Mouse (Mus musculus): ENCODE measurements around the gene Myh6. TPM values are rescaled to one million over a fixed set of nuclear protein-coding genes. Genes with fewer than 3 reads are reported as not detected.
A peak's percentile ranks its signal among the peaks of the same experiment; 100 is the strongest.

Gene Myh6
- polyA plus RNA-seq (2016; fragmentation: Nextera tagmentation; extraction: Ambion mirVana), result 1.5 and 2.3 TPM in 2 replicates

DNA sequence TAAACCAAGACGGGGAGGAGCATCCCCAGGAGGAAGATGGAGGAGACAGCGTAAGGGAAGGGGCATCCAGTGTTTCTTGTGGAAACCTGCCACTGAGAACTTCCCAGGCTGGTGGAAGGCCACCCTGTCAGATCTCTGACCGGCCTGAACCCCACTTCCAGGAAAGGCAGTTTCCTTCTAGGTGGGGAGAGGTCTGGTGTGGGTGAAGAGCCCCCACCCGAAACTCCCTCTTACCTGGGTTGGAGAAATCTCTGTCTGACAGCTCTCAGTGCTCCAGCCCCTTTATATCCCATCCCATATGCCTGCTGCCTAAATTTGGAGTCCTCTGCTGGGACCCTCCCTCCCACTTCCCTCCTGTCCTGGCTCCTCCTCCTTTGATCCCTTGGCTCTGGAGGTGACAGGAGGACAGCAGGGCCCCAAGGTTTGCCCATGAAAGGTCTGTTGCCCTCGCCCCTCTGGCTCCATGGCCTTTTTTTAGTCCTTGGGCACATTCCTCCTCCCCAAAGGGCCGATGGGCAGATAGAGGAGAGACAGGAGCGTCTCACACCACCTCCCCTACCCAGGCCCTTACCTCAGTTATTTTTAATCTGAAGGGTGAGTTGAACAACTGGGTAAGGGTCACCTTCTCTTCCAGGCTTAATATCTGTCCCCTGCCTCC is at the start of gene Myh6:
TSS of gene Myh6 (minus strand) at position 608 of the 658 bp plus-strand sequence.
- 0 out of 2 replicates have a peak, but pooled peaks cover 3% of the 10 kb centered on the region for H3K4me1 ChIP-seq
- WGBS, result 70% methylated on average over 7 of the region's 7 CpGs
- DNase-seq (ENCODE audit: low spot score), result no peak
- no peak within 1 kb of the TSS for H3K27ac ChIP-seq
- no peak within 1 kb of the TSS for H3K4me3 ChIP-seq
- no peaks in the 10 kb centered on the region for H3K27me3 ChIP-seq (ENCODE audit: low read depth, poor library complexity, severe bottlenecking)
- H3K9me3 ChIP-seq (replicated peaks), result no peaks in the 10 kb centered on the region
- no peaks in the 10 kb centered on the region for H3K36me3 ChIP-seq

DNA sequence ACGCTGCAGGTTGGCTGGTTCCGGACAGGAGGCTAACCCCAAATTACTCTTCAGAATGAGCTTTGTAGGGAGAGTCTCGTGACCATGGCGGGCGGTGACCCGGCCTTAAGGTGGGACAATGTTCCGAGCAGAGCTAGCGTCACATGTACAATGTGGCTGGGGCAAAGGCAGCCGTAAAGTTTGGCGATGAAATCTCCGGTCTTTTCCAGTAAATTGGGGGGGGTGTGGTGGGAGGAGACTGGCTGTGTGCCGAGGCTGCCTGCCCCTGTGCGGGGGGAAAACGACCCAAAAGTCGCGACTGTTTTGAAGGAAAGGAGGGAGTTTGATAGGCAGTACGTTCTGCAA is 49.0 kb upstream of the Myh6 start:
- Histone ChIP-seq H3K27me3 (ENCODE audit: low read depth, poor library complexity, severe bottlenecking) (no peaks in the 10 kb centered on the region), H3K4me1 (no peaks in the 10 kb centered on the region), H3K4me3 (peak overlapping the region; percentile 83), H3K27ac (peak overlapping the region; percentile 80), H3K9me3 (replicated peaks) (no peaks in the 10 kb centered on the region), H3K36me3 (peaks cover 33% of the 10 kb centered on the region)
- no peak for DNase-seq (ENCODE audit: low spot score)
- WGBS, result under 1% methylated on average over 17 of the region's 17 CpGs

DNA sequence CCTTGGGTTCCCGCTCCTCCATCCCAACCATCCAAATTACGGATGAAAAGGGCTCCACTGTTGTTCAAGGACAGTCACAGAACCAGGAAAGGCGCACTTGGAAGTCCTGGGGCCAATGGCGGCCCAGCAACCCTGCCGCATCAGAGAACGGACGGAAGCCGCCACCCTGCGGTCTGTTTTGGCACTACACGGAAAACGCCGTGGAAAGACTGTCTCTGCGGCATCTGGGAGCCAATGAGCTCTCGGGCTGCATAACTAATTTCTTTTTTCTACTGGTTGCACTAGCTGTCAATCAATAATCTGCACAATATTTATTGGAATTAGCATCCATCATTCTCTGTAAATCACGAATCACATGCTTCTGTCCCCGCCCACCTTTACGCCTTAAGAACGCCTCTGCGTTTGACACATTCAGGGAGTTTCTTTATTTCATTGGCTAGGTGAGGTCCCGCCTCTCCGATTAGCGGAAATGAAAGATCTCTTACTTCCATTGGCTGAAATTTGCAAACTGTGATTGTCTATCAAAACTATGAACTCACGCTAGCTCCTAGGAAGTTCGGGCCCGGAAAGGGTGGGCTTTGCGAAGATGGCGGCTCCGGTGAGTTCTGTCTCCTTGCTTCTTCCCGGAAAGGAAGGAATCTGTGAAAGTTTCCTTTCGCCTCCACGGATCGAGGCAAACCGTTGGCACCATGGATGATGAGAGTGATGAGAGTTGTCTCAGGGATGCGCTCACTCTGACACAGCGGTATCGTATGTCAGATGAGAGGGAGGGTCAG is 48.5 kb upstream of the Myh6 start, which contains the start of gene Ngdn:
TSS of gene Ngdn (plus strand) at position 464 of the 776 bp plus-strand sequence.
- under 1% methylated on average over 36 of the region's 36 CpGs for WGBS
- Histone ChIP-seq H3K9me3 (replicated peaks) (no peaks in the 10 kb centered on the region), H3K27me3 (ENCODE audit: low read depth, poor library complexity, severe bottlenecking) (no peaks in the 10 kb centered on the region)

DNA sequence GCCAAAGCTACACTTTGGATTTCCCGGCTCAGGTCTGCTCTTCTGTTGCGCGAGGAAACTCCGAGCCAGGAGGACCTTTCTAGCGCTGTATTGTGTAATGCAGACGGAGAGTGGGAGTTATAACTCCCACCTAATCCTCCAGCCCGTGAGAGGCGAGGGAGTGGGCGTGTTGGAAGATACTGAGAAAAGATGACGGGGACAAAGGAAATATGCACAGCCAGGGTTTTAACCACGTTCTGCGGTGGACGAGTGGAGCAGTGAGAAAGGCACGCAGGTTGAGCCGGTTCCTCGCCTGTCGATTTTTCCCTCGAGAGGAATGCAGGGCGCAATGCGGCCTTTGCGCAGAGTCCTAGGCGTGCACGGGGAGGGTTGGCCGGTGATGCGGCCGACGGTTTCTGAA is 47.9 kb upstream of the Myh6 start:
- no peaks in the 10 kb centered on the region for H3K9me3 ChIP-seq (replicated peaks)
- peak overlapping the region; percentile 93 for H3K27ac ChIP-seq
- no peaks in the 10 kb centered on the region for H3K27me3 ChIP-seq (ENCODE audit: low read depth, poor library complexity, severe bottlenecking)
- DNase-seq (ENCODE audit: low spot score), result peak; percentile 77
- peaks cover 25% of the 10 kb centered on the region for H3K36me3 ChIP-seq
- peak overlapping the region; percentile 83 for H3K4me3 ChIP-seq
- WGBS, result under 1% methylated on average over 27 of the region's 27 CpGs
- no peaks in the 10 kb centered on the region for H3K4me1 ChIP-seq

More for the DNA sequence above, 48.5 kb upstream of the Myh6 start, which contains the start of gene Ngdn:
- peak within 1 kb of the TSS; percentile 83 for H3K4me3 ChIP-seq
- peaks cover 27% of the 10 kb centered on the region for H3K36me3 ChIP-seq
- peak within 1 kb of the TSS; percentile 93 for H3K27ac ChIP-seq
- peak; percentile 96 for DNase-seq (ENCODE audit: low spot score)
- H3K4me1 ChIP-seq, result no peaks in the 10 kb centered on the region

DNA sequence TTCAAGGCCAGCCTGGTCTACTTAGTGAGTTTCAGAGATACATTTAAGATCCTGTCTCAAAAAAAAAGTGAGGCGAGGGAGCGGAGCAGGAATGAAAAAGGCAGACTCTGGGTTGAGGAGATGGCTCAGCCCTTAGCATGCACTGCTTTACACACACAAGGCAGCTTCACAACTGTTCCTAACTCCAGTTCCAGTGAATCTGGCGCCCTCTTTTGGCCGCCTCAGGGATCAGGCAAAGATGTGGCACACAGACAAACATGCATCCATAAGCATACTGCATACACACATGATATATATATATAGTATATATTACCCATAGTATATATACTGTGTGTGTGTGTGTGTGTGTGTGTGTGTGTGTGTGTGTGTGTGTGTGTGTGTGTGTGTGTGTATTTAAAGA is 44.4 kb upstream of the Myh6 start:
- Histone ChIP-seq H3K4me3 (no peak overlapping the region), H3K27ac (no peak overlapping the region), H3K9me3 (replicated peaks) (no peaks in the 10 kb centered on the region), H3K36me3 (no peaks in the 10 kb centered on the region), H3K4me1 (no peaks in the 10 kb centered on the region), H3K27me3 (ENCODE audit: low read depth, poor library complexity, severe bottlenecking) (no peaks in the 10 kb centered on the region)
- no peak for DNase-seq (ENCODE audit: low spot score)
- 62% methylated on average over 4 of the region's 4 CpGs for WGBS

DNA sequence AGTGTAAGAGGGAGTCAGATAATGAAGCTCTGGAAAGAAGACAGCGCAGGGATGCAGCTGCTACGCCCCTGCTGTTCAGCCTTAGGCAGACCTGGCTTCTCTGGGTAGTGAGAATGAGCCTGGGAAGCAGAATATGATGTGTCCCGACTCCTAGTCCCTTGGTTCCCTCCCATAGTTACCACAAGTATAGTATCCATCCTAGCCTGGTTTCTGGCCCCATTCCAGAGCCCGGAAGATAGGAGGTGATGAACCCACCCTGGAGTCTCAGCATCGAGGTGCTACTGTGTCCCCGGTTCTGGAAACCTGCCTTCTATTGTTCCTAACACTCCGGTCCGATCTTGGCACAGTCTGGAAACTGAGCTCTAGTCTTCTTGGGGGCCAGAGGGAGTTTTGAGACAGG is 41.7 kb upstream of the Myh6 start:
- H3K4me3 ChIP-seq, result no peak overlapping the region
- no peaks in the 10 kb centered on the region for H3K9me3 ChIP-seq (replicated peaks)
- no peak overlapping the region for H3K27ac ChIP-seq
- H3K36me3 ChIP-seq, result no peaks in the 10 kb centered on the region
- no peaks in the 10 kb centered on the region for H3K27me3 ChIP-seq (ENCODE audit: low read depth, poor library complexity, severe bottlenecking)
- 86% methylated on average over 8 of the region's 8 CpGs for WGBS
- H3K4me1 ChIP-seq, result no peaks in the 10 kb centered on the region
- no peak for DNase-seq (ENCODE audit: low spot score)

DNA sequence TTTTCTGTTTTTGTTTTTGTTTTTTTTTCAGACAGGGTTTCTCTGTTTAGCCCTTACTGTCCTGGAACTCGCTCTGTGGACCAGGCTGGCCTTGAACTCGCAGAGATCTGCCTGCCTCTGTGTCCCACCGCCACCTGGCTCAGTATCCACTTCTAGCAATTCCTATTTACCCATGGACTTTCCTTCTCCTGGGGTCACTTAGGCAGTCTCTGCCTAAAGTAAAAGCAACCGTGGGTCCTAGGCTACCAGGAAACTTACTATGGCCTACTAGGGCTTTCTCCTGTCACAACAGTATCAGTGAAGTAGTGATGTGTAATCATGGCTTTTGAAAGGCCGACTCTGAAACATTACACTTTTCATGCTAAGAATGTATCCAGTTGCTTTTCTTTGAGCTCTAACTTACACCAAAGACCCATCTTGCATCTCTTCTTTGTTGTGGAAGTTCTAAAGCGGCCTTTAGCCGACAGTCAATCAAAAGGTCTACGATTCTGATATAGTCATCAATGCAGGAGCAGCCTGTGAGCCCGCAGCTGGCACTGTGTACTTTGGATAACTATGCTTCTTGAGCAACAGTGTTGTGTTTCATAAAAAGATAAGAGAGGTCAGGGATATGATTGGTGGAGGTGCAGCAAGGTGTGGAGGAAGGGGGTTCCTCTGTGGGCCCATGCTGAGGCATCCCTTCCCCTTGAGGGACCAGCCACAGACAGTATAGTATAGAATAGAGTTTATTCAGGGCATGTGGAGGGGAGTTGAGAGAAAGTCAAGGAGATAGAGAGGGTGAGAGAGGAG is 40.6 kb upstream of the Myh6 start:
- Histone ChIP-seq H3K4me3 (no peak overlapping the region), H3K27me3 (ENCODE audit: low read depth, poor library complexity, severe bottlenecking) (no peaks in the 10 kb centered on the region), H3K36me3 (no peaks in the 10 kb centered on the region), H3K9me3 (replicated peaks) (no peaks in the 10 kb centered on the region), H3K4me1 (peaks cover 5% of the 10 kb centered on the region), H3K27ac (no peak overlapping the region)
- 90% methylated on average over 9 of the region's 9 CpGs for WGBS
- no peak for DNase-seq (ENCODE audit: low spot score)

DNA sequence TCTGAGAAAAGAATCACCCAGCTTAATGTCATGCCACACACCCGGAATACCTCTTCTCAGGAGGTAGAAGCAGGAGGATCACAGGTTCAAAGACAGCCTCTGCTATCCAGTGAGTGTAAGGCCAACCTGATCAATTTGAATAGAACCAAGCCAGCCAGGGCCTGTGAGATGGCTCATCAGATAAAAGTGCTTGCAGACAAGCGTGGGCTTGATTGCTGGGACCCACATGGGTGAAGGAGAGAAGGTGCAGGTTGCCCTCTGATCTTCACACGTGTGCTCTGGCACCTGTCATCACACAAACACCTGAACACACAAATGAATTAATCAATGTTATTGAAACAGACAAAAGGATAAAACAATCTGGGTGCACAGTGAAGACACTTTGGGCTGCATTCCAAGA is 39.8 kb upstream of the Myh6 start:
- 76% methylated on average over 3 of the region's 3 CpGs for WGBS
- Histone ChIP-seq H3K27me3 (ENCODE audit: low read depth, poor library complexity, severe bottlenecking) (no peaks in the 10 kb centered on the region), H3K4me3 (no peak overlapping the region), H3K4me1 (peaks cover 7% of the 10 kb centered on the region), H3K9me3 (replicated peaks) (no peaks in the 10 kb centered on the region), H3K36me3 (no peaks in the 10 kb centered on the region), H3K27ac (no peak overlapping the region)
- no peak for DNase-seq (ENCODE audit: low spot score)

DNA sequence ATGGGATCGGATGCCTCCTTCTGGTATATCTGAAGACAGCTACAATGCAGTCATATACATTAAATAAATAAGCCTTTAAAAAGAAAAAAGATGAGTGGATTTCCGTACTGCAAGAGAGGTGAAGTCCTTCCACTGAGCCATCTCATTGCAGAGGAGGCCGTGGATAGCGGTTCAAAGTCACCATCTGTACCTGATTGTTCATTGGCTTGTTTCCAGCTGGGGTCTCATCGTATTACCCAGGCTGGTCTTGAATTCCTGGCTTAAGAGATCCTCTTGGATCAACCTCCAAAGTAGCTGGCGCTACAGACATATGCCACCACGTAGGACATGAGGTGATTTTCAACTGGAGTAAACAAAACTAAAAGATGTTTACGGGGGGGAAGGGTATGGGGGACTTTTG is 39.2 kb upstream of the Myh6 start:
- Histone ChIP-seq H3K4me3 (no peak overlapping the region), H3K36me3 (no peaks in the 10 kb centered on the region), H3K27me3 (ENCODE audit: low read depth, poor library complexity, severe bottlenecking) (no peaks in the 10 kb centered on the region), H3K27ac (no peak overlapping the region), H3K9me3 (replicated peaks) (no peaks in the 10 kb centered on the region), H3K4me1 (peaks cover 7% of the 10 kb centered on the region)
- 86% methylated on average over 8 of the region's 8 CpGs for WGBS
- no peak for DNase-seq (ENCODE audit: low spot score)

DNA sequence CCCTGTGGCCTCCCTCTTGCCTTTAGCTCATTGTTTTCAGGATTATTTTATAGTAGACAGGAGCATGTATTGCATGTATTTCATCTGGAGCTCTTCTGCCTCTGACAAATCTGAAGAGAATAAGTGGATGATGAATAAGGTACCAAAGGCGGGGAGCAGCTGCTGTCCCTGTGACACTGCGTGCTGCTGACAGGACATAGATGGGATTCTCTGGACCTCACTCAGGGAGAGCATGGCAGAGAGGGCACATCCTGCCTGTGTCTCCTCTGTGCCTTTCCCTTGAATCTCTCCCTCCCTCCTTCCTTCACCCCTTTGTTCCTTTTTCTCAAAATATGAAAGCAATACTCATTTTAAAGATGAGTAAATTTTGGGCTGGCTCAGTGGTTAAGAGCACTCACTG is 38.8 kb upstream of the Myh6 start:
- Histone ChIP-seq H3K27me3 (ENCODE audit: low read depth, poor library complexity, severe bottlenecking) (no peaks in the 10 kb centered on the region), H3K36me3 (no peaks in the 10 kb centered on the region), H3K27ac (no peak overlapping the region), H3K4me1 (peaks cover 7% of the 10 kb centered on the region), H3K9me3 (replicated peaks) (no peaks in the 10 kb centered on the region), H3K4me3 (no peak overlapping the region)
- 71% methylated on average over 2 of the region's 2 CpGs for WGBS
- no peak for DNase-seq (ENCODE audit: low spot score)

DNA sequence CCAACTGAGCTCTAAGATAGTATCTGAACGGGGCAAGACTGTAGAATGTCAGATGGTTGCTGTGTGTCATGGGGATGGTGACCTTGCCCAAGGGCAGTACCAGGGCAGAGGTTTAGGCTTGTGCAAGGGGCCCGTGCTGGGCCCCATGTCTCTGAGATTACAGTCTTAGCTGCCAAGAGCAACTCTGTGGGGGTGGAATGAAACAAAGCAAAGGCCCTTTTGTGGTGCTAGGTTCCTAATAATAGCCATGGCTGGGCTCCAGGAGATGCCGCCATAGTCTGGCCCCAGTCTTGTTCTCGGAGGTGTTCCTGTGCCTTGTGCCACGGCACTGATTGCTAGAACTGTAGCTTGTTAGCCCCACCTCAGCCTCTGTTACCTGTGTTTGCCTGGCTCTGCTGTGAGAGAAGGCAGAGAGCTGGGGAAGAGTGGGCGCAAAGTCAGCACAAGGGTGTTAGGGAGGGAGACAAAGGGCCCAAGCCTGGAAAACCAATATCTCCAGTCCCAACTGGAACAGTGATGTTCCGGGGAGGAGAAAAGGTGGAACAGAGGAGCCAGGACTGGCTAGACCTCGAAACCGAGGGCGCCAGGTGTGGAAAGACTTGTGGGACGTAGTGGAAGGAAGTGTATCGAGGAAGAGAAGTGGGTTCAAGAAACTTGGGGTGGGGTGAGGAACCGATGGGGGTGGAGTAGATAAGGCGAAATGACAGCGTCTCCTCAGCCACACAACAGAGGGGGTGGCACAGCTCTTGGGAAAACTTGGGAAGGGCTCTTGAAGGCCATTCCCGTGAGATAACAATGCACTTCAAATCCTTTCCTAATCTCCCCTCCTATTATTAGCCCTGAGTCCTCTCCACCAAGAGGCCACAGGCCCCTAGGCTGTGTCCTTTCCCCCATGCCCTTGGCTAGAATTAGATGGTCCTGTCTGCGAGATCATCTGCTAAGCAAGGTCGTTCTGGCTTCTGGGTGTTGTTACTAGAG is 37.4 kb upstream of the Myh6 start:
- WGBS, result 83% methylated on average over 18 of the region's 18 CpGs
- Histone ChIP-seq H3K9me3 (replicated peaks) (no peaks in the 10 kb centered on the region), H3K4me3 (no peak overlapping the region), H3K27ac (no peak overlapping the region), H3K4me1 (peaks cover 7% of the 10 kb centered on the region), H3K36me3 (no peaks in the 10 kb centered on the region), H3K27me3 (ENCODE audit: low read depth, poor library complexity, severe bottlenecking) (no peaks in the 10 kb centered on the region)
- no peak for DNase-seq (ENCODE audit: low spot score)

DNA sequence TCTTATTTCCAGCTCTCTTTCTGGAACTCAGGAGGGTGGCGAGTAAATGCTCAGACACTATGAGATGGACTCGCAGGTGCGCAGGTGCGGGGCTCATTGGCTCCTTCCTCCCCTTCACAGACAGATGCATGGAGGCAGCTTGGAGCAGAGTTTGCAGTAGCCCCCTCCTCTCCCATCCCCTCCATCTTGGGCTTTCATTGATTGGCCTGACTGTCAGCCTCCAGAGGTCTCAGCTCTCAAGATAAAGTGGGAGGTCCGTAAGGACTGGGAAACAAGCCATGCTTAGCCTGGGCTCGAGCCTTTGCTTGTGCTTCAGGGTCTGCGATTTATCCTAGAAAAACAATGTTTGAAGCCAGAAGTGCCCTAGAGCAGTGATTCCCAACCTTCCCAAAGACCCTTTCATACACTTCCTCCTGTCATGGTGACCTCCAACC is 36.0 kb upstream of the Myh6 start:
- no peak for DNase-seq (ENCODE audit: low spot score)
- Histone ChIP-seq H3K9me3 (replicated peaks) (no peaks in the 10 kb centered on the region), H3K4me3 (no peak overlapping the region), H3K27me3 (ENCODE audit: low read depth, poor library complexity, severe bottlenecking) (no peaks in the 10 kb centered on the region), H3K4me1 (peaks cover 7% of the 10 kb centered on the region), H3K36me3 (no peaks in the 10 kb centered on the region), H3K27ac (no peak overlapping the region)
- 68% methylated on average over 7 of the region's 7 CpGs for WGBS

Measured in limb, embryonic 10.5 days (tissue).